Mouse (Mus musculus): ENCODE measurements around the gene Cct8.

DNA sequence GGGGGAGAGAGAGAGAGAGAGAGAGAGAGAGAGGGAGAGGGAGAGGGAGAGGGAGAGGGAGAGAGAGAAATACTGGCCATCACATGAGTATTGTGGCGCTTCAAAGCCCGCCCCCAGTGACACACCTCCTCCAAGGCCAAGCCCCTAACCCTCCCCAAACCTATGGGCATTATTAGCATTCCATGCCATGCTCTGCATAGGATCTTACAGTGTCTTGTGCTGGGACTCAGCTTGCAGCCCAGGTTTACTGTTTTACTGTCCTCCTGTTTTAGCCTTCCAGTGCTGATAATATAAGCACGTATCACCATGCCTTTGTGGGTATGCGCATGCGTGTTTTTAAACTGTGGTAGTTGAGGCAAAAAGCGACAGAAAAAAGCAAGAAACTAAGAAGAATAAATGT, 3.9 kb upstream of the Cct8 start:
- TF ChIP-seq E2F4 (IDR thresholded peaks at IDR 0.05; ENCODE audit: insufficient read depth) (no peak), POLR2A (IDR thresholded peaks at IDR 0.05; ENCODE audit: insufficient read length, low read depth) (no peak), MYOD1 (IDR thresholded peaks at IDR 0.05; ENCODE audit: control insufficient read depth in 1 of 3, insufficient read length in 2 of 3, low read depth in 2 of 3) (no peak)
